Mouse (Mus musculus) thymus, postnatal 4 days (tissue): ENCODE data around the gene Pcif1.
"Not testable (repeated sequence)": the region's sequence is repeated elsewhere in the genome, so short reads cannot be mapped to it uniquely, and the experiment has no call there.

Experiments used
- DNase-seq: peaks from one replicate; pipeline ENCODE4 v3.0.0; 2021

Gene Pcif1

DNA sequence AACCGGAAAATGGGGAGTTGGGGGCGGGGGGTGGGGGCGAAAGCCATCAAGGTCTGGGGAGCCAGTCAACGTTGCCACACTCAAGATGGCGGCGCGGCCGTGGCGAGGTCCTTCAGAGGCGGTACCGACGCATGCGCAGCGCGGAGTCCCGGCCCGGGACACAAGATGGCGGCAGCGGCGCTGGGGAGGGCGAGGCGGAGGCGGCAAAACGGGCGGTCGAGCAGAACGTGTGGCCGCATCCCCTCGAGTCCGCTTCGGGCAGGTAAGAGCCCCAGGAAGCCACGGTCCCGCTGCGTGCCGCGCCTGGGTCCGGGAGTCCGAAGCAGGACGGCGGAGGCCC, at the start of gene Pcif1:
Gene Pcif1, plus strand, starts transcription at position 77 of the 340 bp plus-strand sequence.
- peak; percentile 96 for DNase-seq

DNA sequence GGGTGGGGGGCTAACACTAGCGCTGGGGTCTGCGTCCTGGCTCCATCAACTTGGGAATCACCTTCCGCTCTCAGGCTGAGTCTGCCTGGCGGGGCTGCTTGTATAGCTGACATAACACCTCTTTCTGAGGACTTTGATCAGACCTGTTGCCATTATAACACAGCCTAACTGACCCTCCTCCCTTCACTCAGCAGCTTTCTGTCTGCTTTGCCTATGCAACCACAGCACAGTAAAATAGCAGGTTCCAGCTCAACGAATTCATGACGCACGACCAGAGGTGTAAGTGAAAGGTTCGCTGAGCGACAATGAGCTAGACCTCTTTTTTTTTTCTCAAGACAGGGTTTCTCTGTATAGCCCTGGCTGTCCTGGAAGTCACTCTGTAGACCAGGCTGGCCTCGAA, 48.1 kb upstream of the Pcif1 start:
- DNase-seq, result no peak

GRCm38 (mm10) chr2:164832032-164832747, 46.9 kb upstream of the Pcif1 start:
- DNase-seq, result no peak

DNA sequence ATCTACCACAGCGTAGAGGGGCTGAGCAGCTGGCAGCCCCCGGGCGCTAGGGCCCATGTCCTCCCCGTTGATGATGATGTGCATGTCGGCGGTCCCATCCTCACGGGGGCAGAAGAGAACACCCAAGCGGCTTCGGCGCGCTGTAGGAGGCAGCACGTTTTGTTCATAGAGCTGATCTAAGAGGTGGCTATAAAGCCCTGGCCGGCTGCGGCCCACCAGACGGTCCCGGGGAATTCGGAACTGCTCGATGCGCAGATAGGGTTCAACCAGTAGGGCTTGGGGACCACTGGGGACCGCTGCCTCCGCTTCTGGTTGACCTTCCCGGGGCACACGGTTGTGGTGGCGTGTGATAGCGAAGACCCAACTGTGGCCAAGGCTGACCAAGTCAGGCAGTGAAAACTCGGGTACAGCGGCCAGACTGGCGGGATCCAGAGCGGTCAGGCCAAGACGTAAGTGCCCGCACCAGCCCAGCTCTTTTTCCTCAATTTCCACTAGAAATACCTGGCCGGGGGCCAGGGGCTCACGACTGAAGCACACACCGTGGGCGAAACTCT, 46.3 kb upstream of the Pcif1 start, which contains the start of gene Ctsa:
Gene Ctsa, plus strand, starts transcription at position 126 of the 554 bp plus-strand sequence.
- peak; percentile 86 for DNase-seq

DNA sequence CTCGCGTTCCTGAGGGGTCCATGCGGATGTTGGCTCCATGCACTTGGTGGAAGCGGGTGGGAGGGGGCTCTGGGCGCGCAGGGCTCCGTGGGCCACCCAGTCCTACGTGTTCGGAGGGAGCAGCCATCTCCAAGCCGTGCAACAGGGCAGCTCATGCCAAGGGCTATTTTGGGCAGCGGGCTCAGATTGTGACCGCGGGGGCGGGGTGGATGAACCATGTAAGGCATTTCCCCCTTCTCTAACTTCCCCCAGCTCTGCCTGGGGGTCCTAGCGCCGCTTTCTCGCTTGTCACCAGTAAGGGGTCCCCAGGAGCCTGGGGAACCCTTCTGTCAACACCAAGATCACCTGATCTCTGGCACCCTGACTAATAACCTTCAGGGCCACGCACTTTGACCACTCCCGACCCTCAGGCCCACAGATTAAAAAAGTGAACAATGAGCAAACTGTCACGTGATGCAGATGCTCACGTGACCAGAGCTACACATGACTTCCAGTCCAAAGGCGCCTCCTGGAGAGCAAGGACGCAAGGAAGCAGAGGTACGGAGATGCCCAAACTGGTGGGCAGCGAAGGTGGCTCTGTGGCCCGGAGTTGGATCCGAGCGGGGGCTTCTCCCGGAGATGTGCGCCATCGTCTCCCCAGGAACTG, 45.7 kb upstream of the Pcif1 start, which contains the start of gene Neurl2:
Gene Neurl2, minus strand, starts transcription at position 143 of the 646 bp plus-strand sequence.
- peak; percentile 88 for DNase-seq

- DNase-seq, result peak; percentile 59
Observed at GRCm38 (mm10) chr2:164834531-164834930, 44.6 kb upstream of the Pcif1 start.

GRCm38 (mm10) chr2:164835164-164835563, 43.9 kb upstream of the Pcif1 start:
- no peak for DNase-seq

- DNase-seq, result peak; percentile 62
Observed at GRCm38 (mm10) chr2:164845782-164846181, 33.3 kb upstream of the Pcif1 start.

- DNase-seq, result peak; percentile 48
Observed at GRCm38 (mm10) chr2:164850061-164850460, 29.0 kb upstream of the Pcif1 start.

GRCm38 (mm10) chr2:164855572-164855971, 23.5 kb upstream of the Pcif1 start:
- DNase-seq, result not testable (repeated sequence)

GRCm38 (mm10) chr2:164856309-164857100, 22.6 kb upstream of the Pcif1 start:
- peak; percentile 45 for DNase-seq

DNA sequence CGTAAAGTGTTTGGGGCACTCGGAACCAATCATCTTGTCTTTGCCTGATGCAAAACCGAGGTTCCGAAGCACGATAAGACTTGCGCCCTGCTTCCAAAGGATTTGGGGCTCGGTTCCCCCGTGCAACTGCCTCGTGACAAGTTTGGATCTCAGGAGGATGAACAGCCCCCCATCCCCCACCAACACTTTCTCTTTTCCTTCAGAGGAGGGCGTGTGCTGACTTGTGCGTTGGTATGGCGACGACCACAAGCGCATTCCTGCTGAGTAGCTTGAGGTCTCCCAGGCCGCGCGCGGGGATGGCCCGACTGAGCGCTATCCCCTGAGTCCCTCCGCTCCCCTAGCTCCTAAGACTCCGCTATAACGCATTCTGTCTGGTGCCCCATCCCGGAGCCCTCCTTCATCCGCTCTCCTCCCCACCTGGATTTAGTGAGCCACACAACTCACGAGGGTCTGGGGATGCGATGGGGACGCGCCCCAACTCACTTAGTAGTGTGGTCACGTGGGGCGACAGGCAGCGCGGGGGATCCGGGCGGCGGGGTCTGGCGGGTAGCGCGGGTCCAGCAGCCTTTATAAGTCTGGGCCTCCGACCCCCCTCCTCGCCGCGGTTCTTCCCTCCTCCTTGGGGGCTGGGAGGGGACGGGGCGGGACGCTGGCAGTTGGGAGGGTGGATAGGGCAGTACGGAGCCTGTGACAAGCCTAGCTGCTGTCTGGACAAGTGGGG, 21.8 kb upstream of the Pcif1 start, which contains the start of gene Pltp:
Gene Pltp, minus strand, starts transcription at position 611 of the 721 bp plus-strand sequence.
- DNase-seq, result peak; percentile 61

GRCm38 (mm10) chr2:164857842-164858553, 21.1 kb upstream of the Pcif1 start:
- no peak for DNase-seq

DNA sequence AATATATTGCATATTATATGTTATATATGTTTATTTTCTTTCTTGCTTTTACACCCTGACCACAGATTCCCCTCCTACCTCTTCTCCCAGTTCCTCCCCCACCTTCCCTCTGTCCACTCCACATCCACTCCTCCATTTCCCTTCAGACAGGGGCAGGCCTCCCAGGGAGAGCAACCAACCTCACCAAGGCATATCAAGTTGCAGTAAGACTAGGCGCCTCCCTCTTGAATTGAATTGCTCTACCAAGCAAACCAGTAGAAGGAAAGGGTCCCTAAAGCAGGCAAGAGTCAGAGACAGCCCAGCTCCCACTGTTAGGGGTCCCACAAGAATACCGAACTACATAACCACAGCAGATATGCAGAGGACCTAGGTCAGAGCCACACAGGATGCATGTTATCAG, 19.9 kb upstream of the Pcif1 start:
- DNase-seq, result no peak

GRCm38 (mm10) chr2:164859640-164860432, 19.3 kb upstream of the Pcif1 start:
- DNase-seq, result no peak

DNA sequence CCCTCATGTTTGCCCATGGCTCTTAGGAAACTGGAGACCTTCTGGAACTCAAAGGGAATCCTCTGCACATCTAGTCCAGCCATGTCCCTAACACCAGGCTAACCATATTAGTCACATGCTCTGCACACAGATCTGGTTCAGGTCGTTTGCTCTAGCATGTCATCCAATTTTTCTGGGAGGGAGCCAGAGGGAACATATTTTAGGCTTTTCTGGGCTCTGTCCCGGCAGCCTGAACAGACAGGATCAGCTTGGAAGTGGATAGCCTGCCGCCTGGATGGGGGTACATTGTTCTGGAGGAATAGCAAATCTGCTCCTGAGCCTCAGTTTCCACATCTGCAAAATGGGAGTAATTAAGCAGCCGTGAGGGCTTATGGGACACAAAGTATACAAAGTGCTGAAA, 18.0 kb upstream of the Pcif1 start:
- no peak for DNase-seq

DNA sequence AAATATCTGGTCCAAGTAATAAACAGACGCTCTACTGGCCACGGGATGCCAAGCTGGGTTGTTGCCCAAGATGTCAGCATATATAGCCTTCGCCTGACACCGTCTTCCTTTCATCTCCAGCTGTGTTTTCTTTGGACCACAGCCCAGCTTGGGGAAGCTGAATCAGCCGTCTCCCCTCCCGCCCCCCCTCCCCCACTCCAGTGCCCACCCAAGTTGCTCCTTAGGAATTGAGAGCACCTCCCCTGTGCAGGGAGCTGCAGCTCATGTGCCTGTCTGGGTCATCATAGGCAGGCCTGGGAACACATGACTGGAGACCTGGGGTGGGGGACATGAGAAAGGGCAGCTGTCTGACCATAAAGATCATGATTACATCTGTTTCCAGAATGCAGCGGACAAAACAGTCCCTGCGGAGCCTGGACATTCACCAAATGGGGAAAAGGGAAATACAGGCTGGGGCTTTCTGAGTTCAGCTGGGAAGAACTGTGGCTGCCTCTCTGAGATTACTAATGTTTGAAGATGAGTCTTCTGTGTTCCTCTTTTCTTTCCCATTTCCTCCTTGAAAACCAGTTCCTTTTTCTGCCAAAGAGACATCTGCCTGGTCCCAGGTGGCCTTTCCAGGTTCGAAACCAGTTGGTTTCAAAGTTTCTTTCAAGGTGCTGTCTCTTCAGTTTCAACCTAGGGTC, 16.8 kb upstream of the Pcif1 start:
- no peak for DNase-seq

- DNase-seq, result not testable (repeated sequence)
Observed at GRCm38 (mm10) chr2:164863411-164863810, 15.7 kb upstream of the Pcif1 start.

DNA sequence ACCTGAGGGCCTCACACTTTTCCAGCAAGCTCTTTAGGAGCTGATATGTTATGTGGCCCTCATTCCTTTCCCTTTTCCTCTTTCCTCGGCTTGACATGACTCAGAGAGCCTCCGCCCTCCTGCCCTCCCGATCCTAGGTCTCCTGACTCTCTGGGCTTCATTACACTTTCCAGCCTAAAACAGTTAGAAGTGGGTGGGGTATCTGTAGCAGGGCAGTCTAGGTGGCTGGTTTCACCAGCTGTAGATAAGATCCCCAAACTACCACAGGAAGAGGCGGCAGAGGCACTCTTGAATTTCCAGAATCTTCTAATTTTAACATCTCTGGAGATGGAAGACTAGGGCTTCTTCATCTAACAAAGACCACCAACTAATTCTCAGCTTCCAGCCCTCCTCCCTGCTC, 14.5 kb upstream of the Pcif1 start:
- DNase-seq, result no peak
